Mouse (Mus musculus) intestine, embryonic 15.5 days (tissue): ENCODE measurements around the gene P2ry2. TPM values are rescaled to one million over a fixed set of nuclear protein-coding genes. Genes with fewer than 3 reads are reported as not detected.
A peak's percentile ranks its signal among the peaks of the same experiment; 100 is the strongest.

ENCODE experiments used
- ATAC-seq: fragments of 200-750 bp; cut with Nextera tagmentation; 2 replicates; pipeline ENCODE4 v1.8.0; 2017; ENCODE audit warnings: moderate TSS enrichment, moderate library complexity
- H3K27ac ChIP-seq: fragments of 300-500 bp; sonication (generic); 2 replicates; pipeline ENCODE4 v1.5.1; 2015; ENCODE audit warnings: mild to moderate bottlenecking, inconsistent platforms
- H3K27me3 ChIP-seq: fragments of 300-500 bp; sonication (generic); replicated peaks from 2 replicates; pipeline ENCODE4 v1.6.1; 2015; ENCODE audit warnings: inconsistent platforms
- H3K36me3 ChIP-seq: fragments of 300-500 bp; sonication (generic); 2 replicates; pipeline ENCODE4 v1.6.1; 2015; ENCODE audit warnings: inconsistent platforms
- H3K4me1 ChIP-seq: fragments of 300-500 bp; sonication (generic); replicated peaks from 2 replicates; pipeline ENCODE4 v1.6.1; 2015; ENCODE audit warnings: inconsistent platforms
- H3K4me2 ChIP-seq: fragments of 300-500 bp; sonication (generic); replicated peaks from 2 replicates; pipeline ENCODE4 v1.6.1; 2015; ENCODE audit warnings: mild to moderate bottlenecking, inconsistent platforms
- H3K4me3 ChIP-seq: fragments of 300-500 bp; sonication (generic); replicated peaks from 2 replicates; pipeline ENCODE4 v1.5.1; 2015; ENCODE audit warnings: inconsistent platforms
- H3K9ac ChIP-seq: fragments of 300-500 bp; sonication (generic); 2 replicates; pipeline ENCODE4 v1.6.1; 2015; ENCODE audit warnings: inconsistent platforms
- H3K9me3 ChIP-seq: fragments of 300-500 bp; sonication (generic); 2 replicates; pipeline ENCODE4 v1.6.1; 2016; ENCODE audit warnings: inconsistent platforms
- WGBS: fragments of 180-500 bp; shearing (Covaris S2); methylation state at CpG from one replicate; pipeline ENCODE4 v1.1.7; 2015; 5-methylcytosine and 5-hydroxymethylcytosine counted together
- polyA plus RNA-seq: library from polyadenylated mRNA; unstranded; fragments of >200 nt; fragmentation: Nextera tagmentation; extraction: Ambion mirVana; gene quantifications from 2 replicates; pipeline ENCODE4 v1.2.1, GENCODE M21; 2015

P2ry2 gene
- 2.7 TPM in 2 replicates for polyA plus RNA-seq

- H3K9me3 ChIP-seq = no peaks in the 10 kb centered on the region
- no peak for ATAC-seq
- H3K4me2 ChIP-seq = peak within 1 kb of the TSS; percentile 99
- H3K27me3 ChIP-seq = peaks cover 29% of the 10 kb centered on the region
- 76% methylated on average over 4 of the region's 4 CpGs for WGBS
- H3K4me3 ChIP-seq = peak within 1 kb of the TSS; percentile 56
- peaks cover 8% of the 10 kb centered on the region for H3K4me1 ChIP-seq
- H3K36me3 ChIP-seq = no peaks in the 10 kb centered on the region
- peak within 1 kb of the TSS; percentile 59 for H3K9ac ChIP-seq
- H3K27ac ChIP-seq = 0 out of 2 replicates have a peak within 1 kb of the TSS, but pooled peaks have one; percentile 36
Observed at GRCm38 (mm10) chr7:101012541-101012940, at the start of gene P2ry2. Gene P2ry2, minus strand, starts transcription at chr7:101012866.

- no peak overlapping the region for H3K4me2 ChIP-seq
- no peak overlapping the region for H3K27ac ChIP-seq
- H3K4me1 ChIP-seq = peaks cover 16% of the 10 kb centered on the region
- no peaks in the 10 kb centered on the region for H3K36me3 ChIP-seq
- H3K9ac ChIP-seq = no peak overlapping the region
- 83% methylated on average over 6 of the region's 6 CpGs for WGBS
- no peak for ATAC-seq
- no peaks in the 10 kb centered on the region for H3K27me3 ChIP-seq
- no peak overlapping the region for H3K4me3 ChIP-seq
- H3K9me3 ChIP-seq = no peaks in the 10 kb centered on the region
Observed at GRCm38 (mm10) chr7:101062246-101062645, 49.6 kb upstream of the P2ry2 start.

- Histone ChIP-seq H3K27me3 (no peaks in the 10 kb centered on the region), H3K9ac (no peak overlapping the region), H3K4me1 (peaks cover 10% of the 10 kb centered on the region), H3K36me3 (no peaks in the 10 kb centered on the region), H3K9me3 (no peaks in the 10 kb centered on the region), H3K4me2 (peak overlapping the region; percentile 48), H3K4me3 (no peak overlapping the region), H3K27ac (no peak overlapping the region)
- no peak for ATAC-seq
- WGBS = 7% methylated on average over 17 of the region's 17 CpGs
Observed at GRCm38 (mm10) chr7:101061381-101061780, 48.7 kb upstream of the P2ry2 start.

- Histone ChIP-seq H3K4me1 (peaks cover 8% of the 10 kb centered on the region), H3K27me3 (no peaks in the 10 kb centered on the region), H3K4me2 (no peak overlapping the region), H3K36me3 (no peaks in the 10 kb centered on the region), H3K9ac (no peak overlapping the region), H3K27ac (no peak overlapping the region), H3K4me3 (no peak overlapping the region), H3K9me3 (no peaks in the 10 kb centered on the region)
- WGBS = 61% methylated on average over 5 of the region's 5 CpGs
- ATAC-seq = no peak
Observed at GRCm38 (mm10) chr7:101060476-101060875, 47.8 kb upstream of the P2ry2 start.

GRCm38 (mm10) chr7:101059188-101059587 lies 46.5 kb upstream of the P2ry2 start:
- 87% methylated on average over 5 of the region's 5 CpGs for WGBS
- Histone ChIP-seq H3K27ac (no peak overlapping the region), H3K36me3 (no peaks in the 10 kb centered on the region), H3K4me3 (no peak overlapping the region), H3K9ac (no peak overlapping the region), H3K27me3 (no peaks in the 10 kb centered on the region), H3K4me2 (no peak overlapping the region), H3K4me1 (peaks cover 5% of the 10 kb centered on the region), H3K9me3 (no peaks in the 10 kb centered on the region)
- ATAC-seq = no peak

GRCm38 (mm10) chr7:101057309-101057708 lies 44.6 kb upstream of the P2ry2 start:
- H3K27ac ChIP-seq = no peak overlapping the region
- H3K9me3 ChIP-seq = no peaks in the 10 kb centered on the region
- no peaks in the 10 kb centered on the region for H3K36me3 ChIP-seq
- no peak overlapping the region for H3K4me3 ChIP-seq
- H3K9ac ChIP-seq = no peak overlapping the region
- ATAC-seq = no peak
- H3K4me1 ChIP-seq = peaks cover 3% of the 10 kb centered on the region
- H3K27me3 ChIP-seq = no peaks in the 10 kb centered on the region
- H3K4me2 ChIP-seq = no peak overlapping the region
- WGBS = 67% methylated on average over 4 of the region's 4 CpGs

- Histone ChIP-seq H3K4me3 (no peak overlapping the region), H3K4me1 (peaks cover 10% of the 10 kb centered on the region; the same call in 1 of the 2 replicates), H3K27ac (no peak overlapping the region), H3K36me3 (no peaks in the 10 kb centered on the region), H3K9ac (no peak overlapping the region), H3K27me3 (no peaks in the 10 kb centered on the region), H3K9me3 (no peaks in the 10 kb centered on the region), H3K4me2 (no peak overlapping the region)
- ATAC-seq = no peak
- 73% methylated on average over 2 of the region's 2 CpGs for WGBS
Observed at GRCm38 (mm10) chr7:101053136-101053535, 40.5 kb upstream of the P2ry2 start.

GRCm38 (mm10) chr7:101051551-101052221 lies 39.0 kb upstream of the P2ry2 start:
- Histone ChIP-seq H3K9ac (no peak overlapping the region), H3K4me1 (peaks cover 10% of the 10 kb centered on the region; the same call in 1 of the 2 replicates), H3K9me3 (no peaks in the 10 kb centered on the region), H3K4me3 (no peak overlapping the region), H3K4me2 (no peak overlapping the region), H3K27me3 (no peaks in the 10 kb centered on the region), H3K36me3 (no peaks in the 10 kb centered on the region), H3K27ac (no peak overlapping the region)
- 19% methylated on average over 11 of the region's 11 CpGs for WGBS
- ATAC-seq = peak; percentile 72

GRCm38 (mm10) chr7:101050724-101051550 lies 38.3 kb upstream of the P2ry2 start:
- ATAC-seq = peak; percentile 34; the same call in 1 of the 2 replicates
- H3K27ac ChIP-seq = no peak overlapping the region

GRCm38 (mm10) chr7:101049326-101050087 lies 36.8 kb upstream of the P2ry2 start:
- H3K27ac ChIP-seq = no peak overlapping the region
- WGBS = 76% methylated on average over 7 of the region's 7 CpGs
- no peak for ATAC-seq

More at GRCm38 (mm10) chr7:101050724-101051550, 38.3 kb upstream of the P2ry2 start:
- 67% methylated on average over 13 of the region's 13 CpGs for WGBS
- Histone ChIP-seq H3K9me3 (no peaks in the 10 kb centered on the region), H3K27me3 (no peaks in the 10 kb centered on the region), H3K4me2 (no peak overlapping the region), H3K36me3 (no peaks in the 10 kb centered on the region), H3K4me3 (no peak overlapping the region), H3K9ac (no peak overlapping the region), H3K4me1 (peaks cover 10% of the 10 kb centered on the region; the same call in 1 of the 2 replicates)

GRCm38 (mm10) chr7:101048247-101048646 lies 35.6 kb upstream of the P2ry2 start:
- H3K27ac ChIP-seq = no peak overlapping the region
- WGBS = 65% methylated on average over 5 of the region's 5 CpGs
- no peaks in the 10 kb centered on the region for H3K36me3 ChIP-seq
- H3K4me2 ChIP-seq = no peak overlapping the region
- H3K9me3 ChIP-seq = no peaks in the 10 kb centered on the region
- no peak for ATAC-seq
- H3K27me3 ChIP-seq = no peaks in the 10 kb centered on the region
- no peak overlapping the region for H3K9ac ChIP-seq
- no peak overlapping the region for H3K4me3 ChIP-seq
- peaks cover 10% of the 10 kb centered on the region for H3K4me1 ChIP-seq

More at GRCm38 (mm10) chr7:101049326-101050087, 36.8 kb upstream of the P2ry2 start:
- no peaks in the 10 kb centered on the region for H3K9me3 ChIP-seq
- no peak overlapping the region for H3K4me3 ChIP-seq
- H3K36me3 ChIP-seq = no peaks in the 10 kb centered on the region
- no peak overlapping the region for H3K9ac ChIP-seq
- H3K4me2 ChIP-seq = no peak overlapping the region
- no peaks in the 10 kb centered on the region for H3K27me3 ChIP-seq
- H3K4me1 ChIP-seq = peaks cover 10% of the 10 kb centered on the region; the same call in 1 of the 2 replicates
